Mouse (Mus musculus): ENCODE measurements around the gene Runx1. TPM values are rescaled to one million over a fixed set of nuclear protein-coding genes. Genes with fewer than 3 reads are reported as not detected.

Gene Runx1
- polyA plus RNA-seq, 1 experiment: 38.8 TPM

DNA sequence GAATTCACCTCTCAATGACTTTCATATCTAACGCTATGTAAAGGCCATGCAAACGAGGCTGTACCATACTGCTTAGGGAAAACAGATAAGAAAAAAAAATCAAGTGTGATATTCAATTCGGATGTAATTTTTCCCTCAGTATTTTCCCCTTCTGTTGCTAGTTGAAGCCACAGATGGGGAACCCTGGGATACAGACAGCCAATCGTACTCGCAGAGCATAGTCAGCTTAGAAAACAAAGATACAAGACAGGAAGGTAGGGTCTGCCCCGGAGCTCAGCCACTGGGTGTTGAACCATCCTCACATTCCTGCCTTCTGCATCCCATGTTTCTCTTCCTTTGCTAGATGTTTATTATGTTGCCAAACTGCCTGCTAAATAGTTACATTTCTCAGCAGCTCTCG is 9.9 kb downstream of the Runx1 start:
- H3K4me2 ChIP-seq (ENCODE audit: low read depth): no peak overlapping the region
- no peak overlapping the region for H3K4me3 ChIP-seq
- peaks cover 46% of the 10 kb centered on the region for H3K36me3 ChIP-seq (ENCODE audit: control insufficient read depth, insufficient read depth)
- TF ChIP-seq TCF12 (IDR thresholded peaks at IDR 0.05; ENCODE audit: insufficient read depth, poor library complexity, severe bottlenecking) (no peak), MYOD1 (IDR thresholded peaks at IDR 0.05; ENCODE audit: control insufficient read depth in 1 of 3, insufficient read length in 2 of 3, low read depth in 2 of 3) (no peak), POLR2AphosphoS2 (IDR thresholded peaks at IDR 0.05; ENCODE audit: insufficient read length, low read depth) (no peak), E2F4 (IDR thresholded peaks at IDR 0.05; ENCODE audit: insufficient read depth) (no peak), USF1 (IDR thresholded peaks at IDR 0.05; ENCODE audit: low read depth) (no peak), MAX (IDR thresholded peaks at IDR 0.05; ENCODE audit: low read depth) (no peak), POLR2A (IDR thresholded peaks at IDR 0.05; ENCODE audit: insufficient read length, low read depth) (no peak), MYOG (IDR thresholded peaks at IDR 0.05; ENCODE audit: control insufficient read depth in 1 of 3, insufficient read depth in 1 of 3, insufficient read length in 2 of 3, low read depth in 2 of 3) (no peak), TCF3 (IDR thresholded peaks at IDR 0.05; ENCODE audit: insufficient read length, low read depth) (no peak), SRF (IDR thresholded peaks at IDR 0.05; ENCODE audit: control insufficient read depth, insufficient read length, low read depth) (no peak), CEBPB (IDR thresholded peaks at IDR 0.05; ENCODE audit: insufficient read depth, poor library complexity, severe bottlenecking) (no peak), REST (IDR thresholded peaks at IDR 0.05; ENCODE audit: insufficient read depth, insufficient read length) (no peak)
- H3K79me2 ChIP-seq (ENCODE audit: control insufficient read depth, insufficient read depth): peaks cover 99% of the 10 kb centered on the region
- no peaks in the 10 kb centered on the region for H3K27me3 ChIP-seq (ENCODE audit: control insufficient read depth, insufficient read depth, insufficient read length)
- no peak overlapping the region for H3ac ChIP-seq (ENCODE audit: control insufficient read depth, insufficient read length)

- no peak overlapping the region for H3K4me3 ChIP-seq
- H3K4me2 ChIP-seq (ENCODE audit: low read depth): no peak overlapping the region
- H3K36me3 ChIP-seq (ENCODE audit: control insufficient read depth, insufficient read depth): peaks cover 52% of the 10 kb centered on the region
- no peak overlapping the region for H3ac ChIP-seq (ENCODE audit: control insufficient read depth, insufficient read length)
- H3K79me2 ChIP-seq (ENCODE audit: control insufficient read depth, insufficient read depth): peaks cover 99% of the 10 kb centered on the region
- no peaks in the 10 kb centered on the region for H3K27me3 ChIP-seq (ENCODE audit: control insufficient read depth, insufficient read depth, insufficient read length)
- no peak for TF ChIP-seq USF1 (IDR thresholded peaks at IDR 0.05; ENCODE audit: low read depth)
- TF ChIP-seq MAX (IDR thresholded peaks at IDR 0.05; ENCODE audit: low read depth): no peak
- TF ChIP-seq TCF12 (IDR thresholded peaks at IDR 0.05; ENCODE audit: insufficient read depth, poor library complexity, severe bottlenecking): no peak
- no peak for TF ChIP-seq MYOG (IDR thresholded peaks at IDR 0.05; ENCODE audit: control insufficient read depth in 1 of 3, insufficient read depth in 1 of 3, insufficient read length in 2 of 3, low read depth in 2 of 3)
- no peak for TF ChIP-seq POLR2AphosphoS2 (IDR thresholded peaks at IDR 0.05; ENCODE audit: insufficient read length, low read depth)
- TF ChIP-seq MYOD1 (IDR thresholded peaks at IDR 0.05; ENCODE audit: control insufficient read depth in 1 of 3, insufficient read length in 2 of 3, low read depth in 2 of 3): no peak
- TF ChIP-seq E2F4 (IDR thresholded peaks at IDR 0.05; ENCODE audit: insufficient read depth): no peak
- no peak for TF ChIP-seq POLR2A (IDR thresholded peaks at IDR 0.05; ENCODE audit: insufficient read length, low read depth)
- TF ChIP-seq SRF (IDR thresholded peaks at IDR 0.05; ENCODE audit: control insufficient read depth, insufficient read length, low read depth): no peak
- no peak for TF ChIP-seq CEBPB (IDR thresholded peaks at IDR 0.05; ENCODE audit: insufficient read depth, poor library complexity, severe bottlenecking)
- no peak for TF ChIP-seq REST (IDR thresholded peaks at IDR 0.05; ENCODE audit: insufficient read depth, insufficient read length)
- no peak for TF ChIP-seq TCF3 (IDR thresholded peaks at IDR 0.05; ENCODE audit: insufficient read length, low read depth)
These were observed 10.8 kb downstream of the Runx1 start for GRCm38 (mm10) chr16:92815195-92815527.

DNA sequence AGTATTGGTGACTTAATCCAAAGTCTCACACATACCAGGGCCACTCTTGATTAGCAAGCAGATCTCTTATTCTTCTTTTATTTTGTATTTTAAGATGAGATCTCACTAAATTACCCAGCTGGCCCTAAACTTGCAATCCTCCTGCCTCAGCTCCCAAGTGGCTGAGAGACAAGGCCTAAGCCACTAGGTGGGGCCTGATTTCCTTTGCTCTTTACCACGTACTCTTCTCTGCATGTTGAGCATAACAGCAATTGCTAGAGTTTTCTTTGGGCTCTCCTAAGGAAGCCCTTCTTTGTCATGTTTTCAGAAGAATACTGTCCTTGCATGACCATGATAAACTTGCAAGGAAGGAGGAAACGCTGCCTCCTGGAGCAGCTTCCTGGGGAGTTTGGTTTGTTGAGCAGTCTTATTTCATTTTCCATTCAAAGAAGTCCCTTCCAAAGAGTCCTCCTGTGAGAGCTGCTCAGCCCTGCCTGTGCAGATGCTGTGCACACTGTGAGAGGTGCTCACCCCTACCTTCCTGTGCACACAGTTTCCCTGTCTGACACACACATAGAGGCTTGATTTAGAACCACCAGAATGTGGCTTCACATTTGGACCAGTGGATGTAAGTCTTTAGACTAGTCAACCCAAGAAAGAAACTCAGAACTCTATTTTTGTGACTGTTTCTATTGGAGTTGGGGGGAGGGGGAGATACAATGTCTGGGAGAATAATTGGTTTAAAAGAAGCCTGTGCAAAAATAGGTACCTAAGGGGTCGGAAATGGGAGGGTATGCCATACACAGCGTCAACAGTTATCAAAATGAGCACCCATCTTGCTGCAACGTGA is 11.4 kb downstream of the Runx1 start:
- Histone ChIP-seq H3ac (ENCODE audit: control insufficient read depth, insufficient read length) (no peak overlapping the region), H3K27me3 (ENCODE audit: control insufficient read depth, insufficient read depth, insufficient read length) (no peaks in the 10 kb centered on the region), H3K79me2 (ENCODE audit: control insufficient read depth, insufficient read depth) (peaks cover 99% of the 10 kb centered on the region), H3K36me3 (ENCODE audit: control insufficient read depth, insufficient read depth) (peaks cover 52% of the 10 kb centered on the region), H3K4me3 (no peak overlapping the region), H3K4me2 (ENCODE audit: low read depth) (no peak overlapping the region)
- TF ChIP-seq POLR2AphosphoS2 (IDR thresholded peaks at IDR 0.05; ENCODE audit: insufficient read length, low read depth) (no peak), MYOD1 (IDR thresholded peaks at IDR 0.05; ENCODE audit: control insufficient read depth in 1 of 3, insufficient read length in 2 of 3, low read depth in 2 of 3) (no peak), TCF3 (IDR thresholded peaks at IDR 0.05; ENCODE audit: insufficient read length, low read depth) (no peak), USF1 (IDR thresholded peaks at IDR 0.05; ENCODE audit: low read depth) (no peak)

DNA sequence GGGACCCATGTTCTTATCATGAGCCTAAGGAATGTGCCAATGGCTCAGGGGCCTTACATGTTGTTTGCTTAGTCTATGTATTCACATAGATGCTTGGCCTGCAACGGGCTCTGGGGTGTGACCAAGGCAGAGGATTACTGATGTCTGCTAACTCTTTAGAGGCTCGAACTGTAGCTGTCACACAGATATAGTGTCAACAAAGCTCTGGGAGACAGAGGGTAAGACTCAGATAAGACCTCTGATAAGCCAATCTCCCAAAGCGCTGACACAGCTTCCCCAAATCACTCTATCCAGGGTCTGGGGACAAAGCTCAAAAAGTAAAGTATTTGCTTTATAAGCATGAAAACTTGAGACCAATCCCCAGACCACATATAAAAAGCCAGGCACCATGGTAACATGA is 13.5 kb downstream of the Runx1 start:
- TF ChIP-seq TCF12 (IDR thresholded peaks at IDR 0.05; ENCODE audit: insufficient read depth, poor library complexity, severe bottlenecking) (no peak), MAX (IDR thresholded peaks at IDR 0.05; ENCODE audit: low read depth) (no peak), POLR2A (IDR thresholded peaks at IDR 0.05; ENCODE audit: insufficient read length, low read depth) (no peak), SRF (IDR thresholded peaks at IDR 0.05; ENCODE audit: control insufficient read depth, insufficient read length, low read depth) (no peak), REST (IDR thresholded peaks at IDR 0.05; ENCODE audit: insufficient read depth, insufficient read length) (no peak), USF1 (IDR thresholded peaks at IDR 0.05; ENCODE audit: low read depth) (no peak), MYOD1 (IDR thresholded peaks at IDR 0.05; ENCODE audit: control insufficient read depth in 1 of 3, insufficient read length in 2 of 3, low read depth in 2 of 3) (no peak), E2F4 (IDR thresholded peaks at IDR 0.05; ENCODE audit: insufficient read depth) (no peak), TCF3 (IDR thresholded peaks at IDR 0.05; ENCODE audit: insufficient read length, low read depth) (no peak), MYOG (IDR thresholded peaks at IDR 0.05; ENCODE audit: control insufficient read depth in 1 of 3, insufficient read depth in 1 of 3, insufficient read length in 2 of 3, low read depth in 2 of 3) (no peak), CEBPB (IDR thresholded peaks at IDR 0.05; ENCODE audit: insufficient read depth, poor library complexity, severe bottlenecking) (no peak), POLR2AphosphoS2 (IDR thresholded peaks at IDR 0.05; ENCODE audit: insufficient read length, low read depth) (no peak)
- no peak overlapping the region for H3K4me3 ChIP-seq
- H3K27me3 ChIP-seq (ENCODE audit: control insufficient read depth, insufficient read depth, insufficient read length): no peaks in the 10 kb centered on the region
- H3K4me2 ChIP-seq (ENCODE audit: low read depth): peak overlapping the region; percentile 12
- peaks cover 37% of the 10 kb centered on the region for H3K36me3 ChIP-seq (ENCODE audit: control insufficient read depth, insufficient read depth)
- no peak overlapping the region for H3ac ChIP-seq (ENCODE audit: control insufficient read depth, insufficient read length)
- peaks cover 99% of the 10 kb centered on the region for H3K79me2 ChIP-seq (ENCODE audit: control insufficient read depth, insufficient read depth)

All from myocyte (in vitro differentiated cells).